Mouse (Mus musculus) embryo, embryonic 11 days (tissue): ENCODE data around the gene Tas2r123.

Experiments
- DNase-seq: peaks from one replicate; pipeline ENCODE4 v3.0.0-alpha.2; 2015

Gene Tas2r123

GRCm38 (mm10) chr6:132846842-132847241 lies at the start of gene Tas2r123:
Gene Tas2r123, plus strand, starts transcription at chr6:132847142.
- no peak for DNase-seq

GRCm38 (mm10) chr6:132802518-132802917 lies 44.4 kb upstream of the Tas2r123 start, which contains the start of gene Tas2r117:
Gene Tas2r117, plus strand, starts transcription at chr6:132802818.
- DNase-seq, result no peak

GRCm38 (mm10) chr6:132855138-132855537 lies 8.2 kb downstream of the Tas2r123 start, which contains the start of gene Tas2r116:
Gene Tas2r116, plus strand, starts transcription at chr6:132855438.
- DNase-seq, result no peak

DNA sequence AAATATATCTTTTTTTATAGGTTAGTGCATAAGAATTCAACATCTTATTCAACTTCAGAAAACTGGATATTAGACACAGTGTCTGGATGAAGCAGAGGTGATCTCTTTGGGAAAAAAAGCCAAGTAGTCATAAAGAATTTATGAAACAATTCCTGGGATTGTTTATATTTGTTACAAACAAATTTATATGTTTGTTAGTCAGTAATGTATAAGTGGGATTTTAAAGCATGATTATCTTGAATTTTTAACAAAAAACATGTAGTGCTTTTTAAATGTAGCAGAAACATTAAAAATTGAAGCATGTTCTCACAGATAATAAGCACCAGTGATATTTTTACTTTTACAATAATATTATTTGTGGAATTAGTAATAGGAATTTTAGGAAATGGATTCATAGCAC lies 20.8 kb downstream of the Tas2r123 start, which contains the start of gene Tas2r110:
Gene Tas2r110, plus strand, starts transcription at position 301 of the 400 bp plus-strand sequence.
- no peak for DNase-seq

- DNase-seq, result no peak
Measured at GRCm38 (mm10) chr6:132892711-132893110, 45.8 kb downstream of the Tas2r123 start, which contains the start of gene Tas2r113. Gene Tas2r113, plus strand, starts transcription at chr6:132893011.
